9 mouse cellular contexts compared by ENCODE assay signal in the genomic region with DNA sequence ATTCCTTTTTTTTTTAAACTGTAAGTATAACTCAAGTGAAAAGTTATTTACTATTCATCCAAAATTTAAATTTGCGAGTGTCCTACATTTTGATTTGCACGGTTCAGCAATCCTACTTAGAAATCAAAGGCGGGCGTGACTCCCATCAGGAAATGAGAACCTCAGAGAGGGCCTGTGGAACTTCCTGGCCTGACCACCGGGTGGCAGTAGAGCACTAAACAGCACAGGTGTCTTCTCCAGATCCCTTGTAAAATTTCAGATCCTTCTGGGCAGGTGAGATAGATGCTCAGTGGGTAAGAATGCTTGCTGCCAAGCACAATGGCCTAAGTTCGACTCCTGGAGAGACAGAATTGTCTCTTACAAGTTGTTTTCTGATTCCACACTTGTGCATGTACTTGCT. TPM values are rescaled to one million over a fixed set of nuclear protein-coding genes. Genes with fewer than 3 reads are reported as not detected.
DNase-seq lines count a peak whose midpoint lies in the region; ATAC-seq and TF ChIP-seq lines count a peak whose summit lies in the region.
"Had no signal": no experiment of that assay in that cellular context is flagged by ENCODE, and none has a peak within 500 bp of the region (broad histone marks: within the 10 kb centered on the region; RNA-seq: fewer than 3 reads in every experiment).

No protein-coding gene starts in this region.

- ATAC-seq in embryonic facial prominence, embryonic 14.5 days (ENCODE audit: low read depth), result 0 out of 2 replicates have a peak, but pooled peaks have one; percentile 33

- DNase-seq in adrenal gland, postnatal 4 days (ENCODE audit: low spot score in 2 of 2), result peak; percentile 70 to 79
- peak; percentile 70 for DNase-seq in embryonic facial prominence, embryonic 14.5 days (ENCODE audit: low spot score)
- peak; percentile 55 to 77 for DNase-seq in heart, adult 9 months (ENCODE audit: low spot score in 2 of 2)
- DNase-seq in kidney, postnatal 36 days, result peak; percentile 80 to 93
- peak; percentile 78 to 80 for DNase-seq in lung, adult 18-20 months
- peak; percentile 82 for DNase-seq in ovary, postnatal 36 days (ENCODE audit: low spot score)
- DNase-seq in thymus, postnatal 14 days, result peak; percentile 88

- peaks cover 18% of the 10 kb centered on the region for H3K4me1 ChIP-seq in E14TG2a.4 (replicated peaks; ENCODE audit: low read depth, low read length)
- H3K4me1 ChIP-seq in embryonic facial prominence, embryonic 14.5 days (ENCODE audit: control insufficient read depth, insufficient read depth, low read length), result no peaks in the 10 kb centered on the region

- no peaks in the 10 kb centered on the region for H3K9me3 ChIP-seq in E14TG2a.4 (ENCODE audit: low read length)
- no peaks in the 10 kb centered on the region for H3K9me3 ChIP-seq in embryonic facial prominence, embryonic 14.5 days (ENCODE audit: control insufficient read depth, low read length)

- H3K27ac ChIP-seq in embryonic facial prominence, embryonic 14.5 days (replicated peaks; ENCODE audit: low read depth, low read length), result no peak overlapping the region

- no peaks in the 10 kb centered on the region for H3K36me3 ChIP-seq in E14TG2a.4 (ENCODE audit: insufficient read depth, low read length)
- H3K36me3 ChIP-seq in embryonic facial prominence, embryonic 14.5 days (ENCODE audit: control insufficient read depth, insufficient read depth, low read length), result no peaks in the 10 kb centered on the region

- no peak overlapping the region for H3K9ac ChIP-seq in embryonic facial prominence, embryonic 14.5 days (ENCODE audit: low read depth, low read length)

- no peak overlapping the region for H3K4me3 ChIP-seq in E14TG2a.4 (replicated peaks; ENCODE audit: low read length)
- no peak overlapping the region for H3K4me3 ChIP-seq in embryonic facial prominence, embryonic 14.5 days (ENCODE audit: low read depth, low read length)

- TF ChIP-seq CTCF in E14TG2a.4 (conservative IDR thresholded peaks at IDR 0.05; ENCODE audit: low read length), result peak; percentile 83

- no peak overlapping the region for H3K4me2 ChIP-seq in embryonic facial prominence, embryonic 14.5 days (ENCODE audit: low read depth, low read length)

- 11% methylated on average over 6 of the region's 6 CpGs for WGBS in embryonic facial prominence, embryonic 14.5 days

- H3K27me3 ChIP-seq in E14TG2a.4 (ENCODE audit: insufficient read depth, low read length), result no peaks in the 10 kb centered on the region
- H3K27me3 ChIP-seq in embryonic facial prominence, embryonic 14.5 days (replicated peaks; ENCODE audit: control insufficient read depth, insufficient read depth, low read length), result no peaks in the 10 kb centered on the region

RNA-seq across cellular contexts. Expression of gene Spty2d1, which starts 15.3 kb away (rescaled TPM):
- 10 to 100 TPM; 16.6 to 18.2 TPM for total RNA-seq in adrenal gland, postnatal 4 days (2021)
- 22.1 and 23.1 TPM in 2 replicates for polyA plus RNA-seq in embryonic facial prominence, embryonic 14.5 days (2014; fragmentation: Nextera tagmentation; extraction: Ambion mirVana)

RNA-seq across cellular contexts. Expression of gene Tmem86a, which starts 26.9 kb away (rescaled TPM):
- 10 to 100 TPM; 35.2 to 42.8 TPM for total RNA-seq in adrenal gland, postnatal 4 days (2021)
- polyA plus RNA-seq in embryonic facial prominence, embryonic 14.5 days (2014; fragmentation: Nextera tagmentation; extraction: Ambion mirVana), result 19.6 and 25.9 TPM in 2 replicates

RNA-seq across cellular contexts. Expression of gene Gm9999, which starts 40.1 kb away (rescaled TPM):
- total RNA-seq in adrenal gland, postnatal 4 days (2021), result not detected
- polyA plus RNA-seq in embryonic facial prominence, embryonic 14.5 days (2014; fragmentation: Nextera tagmentation; extraction: Ambion mirVana), result not detected in 2 replicates
- polyA plus RNA-seq: heart, embryonic 16.5 days had no signal
